Mouse (Mus musculus) natural killer cell, adult 2 months (primary cell): ENCODE data around the gene Fam102a.

Experiments used
- DNase-seq, 2 experiments: peaks; one replicate each; pipeline ENCODE4 v3.0.0; 2022; ENCODE audit warnings: low spot score in 2 of 2

Fam102a gene

DNA sequence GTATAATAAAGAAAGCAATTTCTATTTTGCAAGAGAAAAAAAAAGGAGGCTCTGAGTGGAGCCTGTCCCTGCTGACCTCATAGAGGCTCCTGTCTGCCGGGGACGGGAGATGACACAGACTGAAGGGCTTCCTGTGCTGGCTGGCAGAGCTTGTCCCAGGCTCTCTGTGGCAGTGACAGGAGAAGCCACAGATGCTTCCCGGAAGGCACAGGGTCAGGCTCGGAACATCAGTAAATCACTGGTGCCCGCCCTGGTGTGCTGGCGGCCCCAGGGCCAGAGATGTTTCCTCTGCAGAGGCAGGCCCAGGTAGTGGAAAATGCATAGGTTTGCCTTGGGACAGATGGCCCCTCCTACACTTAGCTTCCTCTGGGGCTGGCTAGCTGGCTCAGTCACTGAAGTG, 20.8 kb upstream of the Fam102a start:
- DNase-seq = peak in 1 of 2 experiments; percentile 24

DNA sequence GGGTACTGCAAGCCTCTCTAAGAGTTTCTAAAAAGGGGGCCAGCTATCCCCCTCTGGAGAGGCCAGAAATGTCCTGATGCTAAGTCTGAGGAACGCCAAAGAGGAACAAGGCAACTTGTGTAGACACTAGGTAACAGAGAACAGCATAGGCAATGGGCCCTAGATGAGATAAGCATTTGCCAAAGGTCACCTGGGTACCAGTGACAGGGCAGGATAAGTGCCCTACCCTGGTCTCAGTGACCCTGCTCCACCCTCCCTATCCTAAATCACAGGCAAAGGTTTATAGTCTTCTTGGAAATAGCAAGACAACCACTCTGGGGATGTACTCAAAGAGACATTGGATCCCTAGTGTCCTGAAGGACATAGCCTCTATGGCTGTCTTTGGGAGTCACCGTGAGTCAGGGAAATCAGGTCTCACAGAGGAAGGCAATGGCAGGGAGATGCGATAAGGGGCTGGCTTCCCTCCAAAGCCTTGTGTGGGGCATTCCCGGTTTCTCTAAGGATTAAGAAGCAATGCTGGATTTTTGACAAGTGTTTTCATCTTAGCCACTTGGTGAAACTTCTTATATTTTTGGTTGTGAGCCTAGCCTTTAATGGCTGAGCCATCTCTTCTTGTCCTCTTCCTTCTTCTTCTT, 17.8 kb upstream of the Fam102a start:
- DNase-seq = no peak

DNA sequence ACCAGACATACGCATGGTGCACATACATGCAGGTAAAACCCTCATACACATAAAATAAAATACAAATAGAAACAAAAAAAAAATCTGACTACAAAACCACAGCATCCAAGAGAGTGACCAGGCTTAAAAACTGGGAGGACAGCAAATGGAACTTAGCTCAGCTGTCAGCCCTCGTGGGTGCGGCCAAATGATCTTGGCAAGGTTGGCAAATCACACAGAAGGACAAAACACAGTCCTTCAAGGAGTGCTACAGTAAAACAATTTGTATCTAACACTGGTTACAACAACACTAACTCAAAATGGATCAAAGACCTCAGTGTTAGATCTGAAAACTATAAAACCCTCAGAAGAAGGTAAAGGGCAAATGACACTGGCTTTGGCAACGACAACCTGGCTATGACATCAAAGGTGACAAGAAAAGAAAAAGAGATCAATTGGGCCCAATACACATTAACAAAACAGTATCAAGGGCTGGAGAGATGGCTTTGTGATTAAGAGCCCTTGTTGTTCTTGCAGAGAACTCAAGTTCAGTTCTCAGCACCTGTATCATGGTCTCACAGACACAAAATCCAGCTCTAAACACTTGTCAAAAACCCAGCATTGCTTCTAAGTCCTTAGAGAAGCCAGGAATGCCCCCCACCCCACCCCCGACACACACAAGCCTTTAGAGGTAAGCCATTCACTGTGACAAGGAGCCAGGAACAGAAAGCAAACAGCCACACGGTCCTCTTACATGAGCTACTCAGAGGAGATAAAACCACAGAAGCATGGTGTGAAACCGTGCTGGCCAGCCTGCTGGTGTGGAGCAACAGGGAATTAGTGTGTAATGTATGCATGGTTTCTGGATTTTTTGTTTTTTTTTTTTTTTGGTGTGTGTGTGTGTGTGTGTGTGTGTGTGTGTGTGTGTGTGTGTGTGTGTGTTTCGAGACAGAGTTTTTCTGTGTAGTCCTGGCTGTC, 14.8 kb upstream of the Fam102a start:
- peak; percentile 49 to 65 for DNase-seq

DNA sequence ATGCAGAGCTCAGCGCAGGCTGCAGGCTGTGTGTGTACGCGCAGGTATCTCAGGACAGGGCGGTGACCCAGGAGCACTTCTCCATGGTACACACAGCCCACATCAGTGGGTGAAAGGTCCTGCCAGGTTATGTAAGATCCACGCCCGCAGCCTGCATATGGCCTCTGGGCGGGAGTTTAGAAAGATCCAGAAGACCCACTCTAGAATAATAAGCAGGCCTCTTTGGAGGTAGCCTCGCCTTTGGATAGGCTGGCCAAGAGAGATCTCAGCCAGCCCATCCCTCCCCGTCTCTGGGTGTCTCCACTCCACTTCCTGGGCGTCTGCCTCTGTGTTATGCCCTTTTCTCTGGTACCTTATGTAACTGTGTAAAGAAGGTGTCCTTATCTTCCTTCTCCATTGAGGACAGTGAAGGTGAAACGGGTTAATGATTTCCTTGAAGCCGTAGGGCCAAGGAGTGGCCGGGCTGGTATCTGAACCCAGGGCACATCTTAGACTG, 10.5 kb upstream of the Fam102a start:
- no peak for DNase-seq

DNA sequence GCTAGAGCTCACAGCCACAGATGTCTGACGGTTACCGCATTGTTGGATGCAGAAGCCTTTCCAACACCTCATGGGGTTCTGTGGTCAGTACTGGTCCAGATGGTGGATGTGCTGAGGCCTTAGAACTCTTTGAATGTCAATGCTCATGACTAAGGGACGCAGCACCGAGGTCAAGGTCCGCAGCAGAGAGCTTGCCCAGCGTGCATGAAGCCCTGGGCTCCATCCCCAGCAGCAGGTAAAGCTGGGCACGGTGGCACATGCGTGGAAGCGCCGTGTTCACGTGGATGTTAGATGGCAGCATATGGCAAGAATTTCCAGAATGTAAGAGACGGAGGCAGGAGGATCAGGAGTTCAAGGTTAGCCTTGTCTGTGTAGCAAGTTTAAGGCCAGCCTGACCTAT, 9.3 kb upstream of the Fam102a start:
- DNase-seq = no peak

DNA sequence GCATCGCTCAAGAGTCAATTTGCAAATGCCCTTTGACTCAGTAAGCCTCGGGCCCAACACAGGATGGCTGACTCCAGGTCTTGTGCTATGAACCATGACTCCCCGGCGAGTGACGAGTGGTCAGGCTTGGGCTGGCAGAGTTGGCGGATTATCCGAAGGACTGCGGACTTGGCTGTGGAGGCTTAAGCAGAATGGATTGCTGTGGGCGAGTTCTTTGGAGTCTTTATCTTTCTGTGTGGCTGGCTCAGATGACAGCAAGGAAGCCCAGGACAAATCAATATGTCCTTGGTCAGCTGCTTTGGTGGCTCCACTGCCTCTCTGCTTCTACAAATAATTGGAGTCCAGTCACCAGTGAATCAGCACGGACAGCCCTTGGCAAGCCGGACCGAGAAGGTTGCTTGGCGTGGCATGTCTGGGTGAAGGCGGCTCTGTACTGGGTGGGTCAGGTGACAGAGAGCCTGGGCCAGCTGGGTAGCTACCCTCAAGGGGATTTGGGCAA, 7.6 kb upstream of the Fam102a start:
- no peak for DNase-seq

DNA sequence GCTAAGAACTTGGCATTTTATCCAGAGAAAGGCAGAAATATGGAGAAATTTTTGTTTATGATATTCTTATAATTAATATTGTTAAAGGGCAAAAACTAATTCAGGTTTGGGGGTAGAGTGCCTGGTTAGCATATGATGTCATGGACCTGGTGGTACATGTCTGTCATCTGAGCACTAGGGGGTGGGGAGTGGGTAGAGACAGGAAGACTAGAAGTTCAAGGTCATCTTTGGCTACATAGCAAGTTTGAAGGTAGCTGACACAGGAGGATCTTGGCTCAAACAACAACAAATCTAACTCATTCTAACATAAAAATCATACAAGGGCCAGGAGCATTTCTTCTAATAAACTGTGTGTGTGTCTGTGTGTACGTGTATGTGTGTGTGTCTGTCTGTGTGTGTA, 6.8 kb upstream of the Fam102a start:
- no peak for DNase-seq

DNA sequence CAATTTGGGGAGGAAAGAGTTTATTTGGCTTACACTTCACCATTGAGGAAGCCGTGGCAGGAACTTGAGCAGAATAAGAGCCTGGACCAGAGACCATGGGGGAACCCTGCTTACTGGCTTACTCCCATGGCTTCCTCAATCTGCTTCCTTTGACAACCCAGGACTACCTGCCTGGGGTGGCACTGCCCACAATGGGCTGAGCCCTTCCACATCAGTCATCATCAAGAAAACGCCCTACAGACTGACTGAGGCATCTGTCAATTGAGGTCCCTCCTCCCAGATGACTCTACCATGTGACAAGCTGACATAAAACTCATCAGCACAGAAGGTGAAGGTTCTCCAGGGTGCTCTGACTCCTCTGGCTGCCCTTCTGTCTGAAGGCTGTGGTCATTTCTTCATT, 4.7 kb upstream of the Fam102a start:
- no peak for DNase-seq

DNA sequence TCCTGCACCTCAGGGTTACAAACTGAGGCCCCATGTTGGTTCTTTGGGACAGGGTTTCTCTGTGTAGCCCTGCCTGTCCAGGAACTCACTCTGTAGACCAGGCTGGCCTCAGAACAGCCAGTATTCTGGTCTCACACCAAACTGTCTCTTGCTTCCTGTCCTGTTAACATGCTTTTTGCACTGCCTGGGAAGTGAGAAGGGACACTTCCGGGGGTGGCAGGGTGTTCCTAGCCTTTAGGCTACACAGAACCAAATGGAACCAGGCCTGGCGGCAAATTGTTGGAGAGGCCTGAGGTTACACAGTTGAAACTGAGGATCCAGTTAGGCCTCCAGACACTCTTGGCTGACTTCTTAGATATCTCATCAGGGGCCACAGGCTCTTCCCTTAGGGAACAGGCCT, 2.0 kb upstream of the Fam102a start:
- DNase-seq = no peak

DNA sequence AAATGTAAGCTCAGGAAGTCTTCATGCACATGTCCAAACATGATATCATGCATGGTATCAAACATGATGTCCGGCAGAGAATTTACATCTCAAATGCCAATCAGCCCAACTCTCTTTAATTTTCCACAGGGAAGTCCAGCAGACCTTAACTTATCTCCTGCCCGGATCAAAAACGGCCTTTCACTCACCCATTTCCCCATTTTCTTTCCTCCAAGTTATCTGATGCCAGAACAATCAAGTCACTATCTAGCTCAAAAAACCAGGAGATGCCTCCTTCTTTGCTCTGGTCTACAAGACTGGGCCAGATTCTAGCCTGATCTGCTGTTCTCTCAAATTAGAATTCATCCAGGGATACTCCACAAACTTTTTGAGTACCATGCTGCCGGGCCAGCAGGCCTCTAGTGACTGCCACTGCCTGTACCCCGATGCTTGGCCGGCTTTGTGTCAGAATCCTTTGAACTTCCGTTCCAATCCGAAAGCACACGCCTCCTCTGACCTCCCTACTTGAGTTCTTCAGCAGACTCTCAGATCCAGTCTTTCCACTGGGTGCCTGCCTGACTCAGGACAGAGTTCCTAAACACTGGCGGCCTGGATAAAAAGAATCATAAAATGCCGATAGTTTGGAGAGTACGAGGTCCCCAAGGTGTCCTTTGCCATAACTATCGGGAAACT, 935 bp upstream of the Fam102a start:
- DNase-seq = peak; percentile 45 to 59

DNA sequence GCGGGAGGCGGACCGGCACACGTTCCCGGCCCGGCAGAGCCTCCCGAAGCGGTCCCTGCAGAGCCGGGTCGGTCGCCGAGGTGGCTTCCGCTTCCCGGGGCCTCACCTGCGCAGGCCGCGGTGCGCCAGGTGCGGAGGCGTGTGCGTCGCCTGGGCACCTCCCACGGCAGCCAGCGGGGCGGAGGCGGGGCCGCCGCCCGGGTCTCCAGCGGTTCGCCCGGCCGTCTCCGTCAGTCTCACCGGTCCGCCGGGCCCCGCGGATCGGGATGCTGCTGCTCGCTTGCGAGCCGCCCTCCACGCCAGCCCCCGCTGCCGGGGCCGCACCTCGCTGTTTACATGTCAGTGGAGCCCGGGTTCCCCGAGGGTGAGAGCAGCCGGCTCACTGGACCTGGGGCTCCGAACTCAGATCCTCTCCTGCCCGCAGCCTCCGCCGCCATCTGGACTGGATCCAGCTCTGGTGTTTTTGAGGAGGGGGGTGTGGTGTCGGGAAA, 414 bp downstream of the Fam102a start:
- no peak for DNase-seq

DNA sequence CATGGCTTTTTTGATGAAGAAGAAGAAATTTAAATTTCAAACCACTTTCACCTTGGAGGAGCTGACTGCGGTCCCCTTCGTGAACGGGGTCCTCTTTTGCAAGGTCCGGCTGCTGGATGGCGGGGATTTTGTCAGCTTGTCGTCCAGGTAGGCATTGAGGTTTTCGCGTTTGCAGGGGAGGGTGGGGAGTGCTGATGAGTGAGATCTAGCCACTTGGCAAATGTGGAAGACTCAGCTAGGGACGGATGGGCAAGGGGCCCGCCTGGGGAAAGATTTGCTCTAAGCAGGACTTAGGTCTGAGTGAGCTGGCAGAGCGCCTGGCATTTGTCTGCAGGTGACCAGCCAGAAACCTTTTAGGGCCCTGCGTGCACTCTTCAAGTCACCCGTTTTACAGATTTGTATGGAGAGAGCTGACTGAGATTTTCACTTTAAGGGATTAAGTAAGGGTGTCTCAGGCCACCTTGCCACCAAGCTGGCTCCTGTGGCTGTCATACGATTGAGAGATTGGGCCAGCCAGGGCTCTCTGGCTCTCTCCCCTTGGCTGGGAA, 1.0 kb downstream of the Fam102a start:
- no peak for DNase-seq

DNA sequence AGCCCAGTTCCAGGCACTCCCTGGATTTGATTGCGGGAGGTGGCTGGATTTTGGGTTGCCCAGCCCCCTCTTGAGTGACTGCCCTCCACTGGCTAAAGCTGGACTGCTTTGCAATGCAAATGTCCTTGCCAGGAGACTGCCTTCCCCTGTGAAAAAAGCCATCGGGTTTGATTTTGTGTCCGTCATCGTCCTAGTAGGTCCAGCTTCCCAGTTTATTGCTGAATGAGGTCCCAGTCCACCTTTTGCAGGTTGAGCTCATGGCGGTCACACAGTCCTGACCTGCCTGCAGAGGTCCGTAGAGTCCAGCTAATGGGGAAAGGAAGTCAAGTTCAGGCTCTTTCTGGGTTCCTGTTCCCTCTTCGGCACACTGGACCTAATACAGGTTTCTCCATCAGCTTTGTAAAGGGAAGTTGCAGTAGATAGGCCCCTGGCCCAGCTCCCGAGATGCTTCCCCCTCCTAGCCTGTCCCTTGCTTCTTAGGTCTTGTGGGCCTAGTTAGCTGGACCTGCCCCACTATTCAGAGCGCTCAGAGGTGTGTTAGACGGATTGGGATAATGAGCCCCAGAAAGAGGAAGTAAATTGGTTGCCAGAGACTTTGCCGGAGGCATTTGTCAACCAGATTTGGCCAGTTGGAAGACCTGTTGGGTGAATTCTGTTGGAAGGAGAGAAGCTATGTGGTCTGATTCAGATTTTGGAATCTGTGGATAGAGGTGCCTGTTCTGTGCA, 1.7 kb downstream of the Fam102a start:
- DNase-seq = peak; percentile 16 to 28

DNA sequence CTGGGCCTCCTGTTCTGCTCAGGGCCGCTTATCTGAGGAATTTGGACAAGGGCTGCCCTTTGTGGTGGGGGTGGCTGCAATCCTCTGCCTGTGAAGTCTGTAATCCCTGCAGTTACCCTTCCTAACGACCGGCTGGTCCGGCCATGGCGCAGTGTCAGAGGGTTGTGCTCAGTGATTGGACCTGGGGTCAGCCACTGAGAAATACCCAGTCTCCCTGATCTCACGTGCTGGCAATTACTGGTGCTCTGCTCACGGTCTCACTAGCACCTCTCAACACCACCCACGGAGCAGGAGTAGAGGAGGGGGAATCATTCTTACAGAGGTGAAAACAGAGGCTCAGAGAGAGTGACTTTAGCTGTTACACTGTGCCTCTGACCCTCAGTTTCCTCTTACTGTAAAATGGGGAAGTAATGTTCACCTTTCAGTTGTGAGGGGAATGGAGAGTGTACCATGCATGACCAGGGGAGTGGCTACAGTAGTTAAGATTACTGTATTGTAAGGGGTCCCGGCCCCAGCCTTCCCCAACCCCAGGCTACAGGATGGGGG, 2.3 kb downstream of the Fam102a start:
- peak; percentile 12 to 34 for DNase-seq

DNA sequence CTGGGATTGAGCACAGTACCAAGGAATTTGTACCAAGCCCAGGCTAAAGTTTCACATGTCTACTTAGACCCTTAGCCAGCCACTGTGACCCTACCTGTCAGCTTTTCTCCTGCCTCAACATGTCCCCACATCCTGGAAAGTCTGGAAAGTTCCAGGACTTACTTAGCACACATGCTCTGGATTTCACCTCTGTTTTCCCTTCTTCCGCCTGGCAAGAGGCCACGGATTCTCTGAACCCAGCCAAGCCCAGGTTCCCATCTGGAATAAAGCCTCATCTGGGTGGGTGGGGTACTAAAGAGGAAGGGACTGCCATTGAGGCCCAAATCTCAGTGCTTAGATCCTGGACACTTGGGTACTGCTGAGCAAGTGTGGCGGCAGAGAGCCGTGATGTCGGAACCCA, 2.8 kb downstream of the Fam102a start:
- no peak for DNase-seq

DNA sequence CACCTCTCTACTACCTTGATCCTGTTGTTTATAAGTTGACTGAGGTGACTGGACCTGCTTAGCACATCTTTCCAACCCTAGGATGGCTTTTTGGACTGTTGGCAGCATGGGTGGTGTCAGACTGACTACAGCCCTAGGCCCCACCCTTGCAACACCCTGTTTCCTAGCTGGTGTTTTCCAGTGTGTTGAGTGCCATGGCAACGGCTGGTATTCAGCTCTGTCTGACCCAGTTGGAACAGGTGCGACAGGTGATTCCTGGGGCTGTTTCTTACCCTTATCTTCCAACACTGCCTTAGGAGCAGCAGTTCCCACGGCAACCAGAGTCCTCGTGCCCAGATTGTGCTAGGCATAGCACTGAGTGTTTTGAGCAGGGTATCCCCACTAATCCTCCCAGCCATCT, 3.3 kb downstream of the Fam102a start:
- no peak for DNase-seq

DNA sequence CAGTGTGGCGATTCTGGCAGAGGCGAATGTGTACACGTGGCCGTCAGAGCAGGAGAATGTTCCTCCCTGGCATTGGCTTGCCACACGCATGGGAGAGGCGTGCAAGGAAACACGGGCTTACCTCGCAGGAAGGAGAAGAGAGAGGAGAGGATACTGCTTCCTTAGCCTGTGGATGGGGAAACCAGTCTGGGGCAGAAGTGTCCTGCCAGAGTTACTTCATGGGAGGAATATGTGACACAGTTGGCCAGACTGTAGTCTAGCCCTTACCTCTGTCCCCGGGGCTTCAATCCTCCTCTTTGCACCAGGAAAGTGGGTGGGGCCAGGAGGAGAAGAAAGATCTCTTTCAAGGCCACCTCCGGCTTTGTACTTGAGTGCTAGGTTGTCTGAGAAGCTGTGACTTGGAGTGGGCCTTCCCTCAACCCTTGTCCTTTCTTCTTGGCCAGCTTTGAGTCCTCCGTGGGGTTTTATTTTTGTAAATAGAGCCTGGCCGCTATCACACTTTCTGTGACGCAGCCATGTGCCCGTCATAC, 4.4 kb downstream of the Fam102a start:
- DNase-seq = no peak

DNA sequence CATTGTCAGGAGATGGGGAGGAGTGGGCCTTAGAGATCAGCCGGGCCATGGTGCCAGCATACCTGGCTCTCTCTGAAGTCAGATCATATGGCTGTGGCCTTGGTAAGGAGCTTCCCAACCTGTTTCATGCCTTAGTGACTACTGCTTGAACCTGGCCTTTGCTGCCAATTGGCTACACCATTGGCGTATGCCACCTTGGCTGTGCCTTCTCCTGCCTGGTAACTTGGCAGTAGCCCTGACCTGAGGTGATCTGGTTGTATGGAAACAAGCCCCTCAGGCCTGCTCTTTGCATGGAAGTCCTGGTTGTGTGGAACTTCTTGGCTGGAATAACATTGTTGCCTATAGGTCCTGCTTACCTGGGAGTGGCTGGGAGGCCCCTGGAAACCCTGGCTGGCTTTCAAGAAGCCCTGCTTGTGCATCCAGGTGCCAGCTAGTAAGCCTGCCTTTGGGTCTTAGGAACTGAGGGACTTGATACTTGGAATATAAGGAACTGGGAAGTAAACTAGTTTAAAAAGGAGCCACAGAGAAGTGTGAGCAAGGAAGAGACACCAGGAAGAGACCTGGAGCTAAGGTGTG, 6.3 kb downstream of the Fam102a start:
- no peak for DNase-seq

DNA sequence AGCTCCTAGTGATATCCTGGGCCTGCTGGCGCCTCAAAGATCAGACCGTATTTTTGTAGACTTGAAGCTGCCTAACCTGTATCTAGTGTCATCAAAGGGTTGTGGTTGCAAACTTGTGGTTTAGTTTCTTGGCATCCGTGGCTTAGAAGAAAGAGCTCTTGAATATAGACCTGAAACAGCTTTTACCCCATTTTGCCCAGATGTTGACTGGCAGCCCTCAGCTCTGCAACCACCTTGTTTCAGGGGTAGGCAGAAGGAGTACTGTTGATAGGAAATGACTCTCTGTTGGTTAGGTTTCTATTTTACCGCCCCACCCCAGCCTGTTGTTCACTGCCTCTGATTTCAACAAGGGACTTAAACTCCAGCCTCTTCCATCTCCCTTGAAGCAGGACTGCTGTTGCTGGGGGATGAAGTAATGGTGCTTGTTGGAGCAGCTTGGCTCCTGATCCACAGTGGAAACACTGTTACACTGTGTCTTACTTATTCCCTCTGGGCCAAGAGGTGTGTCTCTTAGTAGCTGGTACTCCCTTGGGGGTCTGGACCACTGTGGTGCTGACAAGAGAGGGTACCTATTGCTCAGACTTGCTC, 6.9 kb downstream of the Fam102a start:
- DNase-seq = peak; percentile 51 to 53

DNA sequence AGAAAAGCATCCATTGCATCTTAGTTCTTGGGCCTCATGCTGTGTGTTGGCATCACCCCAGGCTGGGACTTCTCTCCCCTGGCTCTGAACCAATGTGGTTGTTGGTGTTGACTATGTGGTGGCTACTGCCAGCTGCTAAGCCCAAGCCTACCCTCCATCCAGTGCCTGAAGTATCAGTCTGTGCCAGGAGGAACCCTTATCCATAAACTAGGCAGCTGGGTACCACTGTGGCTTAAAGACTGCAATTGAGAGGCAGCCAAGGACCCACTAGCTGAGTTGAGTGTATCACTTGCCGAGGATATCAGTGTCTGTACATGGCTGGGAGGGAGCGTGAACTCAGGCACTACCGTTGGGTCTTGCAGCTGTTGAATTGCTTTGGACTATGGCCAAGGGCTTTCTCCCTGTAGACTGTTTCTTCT, 7.9 kb downstream of the Fam102a start:
- no peak for DNase-seq
